Mouse (Mus musculus): ENCODE measurements around the gene Peli1.

Peli1 gene

GRCm38 (mm10) chr11:21092621-21093020 is 1.5 kb downstream of the Peli1 start:
- DNase-seq (ENCODE audit: low read depth, low spot score) = no peak

GRCm38 (mm10) chr11:21093081-21093815 is 2.2 kb downstream of the Peli1 start:
- DNase-seq (ENCODE audit: low read depth, low spot score) = no peak

GRCm38 (mm10) chr11:21096590-21096989 is 5.5 kb downstream of the Peli1 start:
- no peak for DNase-seq (ENCODE audit: low read depth, low spot score)

- DNase-seq (ENCODE audit: low read depth, low spot score) = no peak
These were observed 7.4 kb downstream of the Peli1 start for GRCm38 (mm10) chr11:21098457-21098856.

GRCm38 (mm10) chr11:21100704-21101103 is 9.6 kb downstream of the Peli1 start:
- no peak for DNase-seq (ENCODE audit: low read depth, low spot score)

- DNase-seq (ENCODE audit: low read depth, low spot score) = no peak
These were observed 10.2 kb downstream of the Peli1 start for GRCm38 (mm10) chr11:21101286-21101685.

GRCm38 (mm10) chr11:21102273-21103005 is 11.3 kb downstream of the Peli1 start:
- DNase-seq (ENCODE audit: low read depth, low spot score) = no peak

GRCm38 (mm10) chr11:21103186-21103585 is 12.1 kb downstream of the Peli1 start:
- DNase-seq (ENCODE audit: low read depth, low spot score) = no peak

- no peak for DNase-seq (ENCODE audit: low read depth, low spot score)
These were observed 14.3 kb downstream of the Peli1 start for GRCm38 (mm10) chr11:21105393-21105792.

GRCm38 (mm10) chr11:21107120-21107519 is 16.0 kb downstream of the Peli1 start:
- DNase-seq (ENCODE audit: low read depth, low spot score) = no peak

GRCm38 (mm10) chr11:21109279-21109678 is 18.2 kb downstream of the Peli1 start:
- DNase-seq (ENCODE audit: low read depth, low spot score) = no peak

- no peak for DNase-seq (ENCODE audit: low read depth, low spot score)
These were observed 23.4 kb downstream of the Peli1 start for GRCm38 (mm10) chr11:21114516-21114915.

GRCm38 (mm10) chr11:21115804-21116203 is 24.7 kb downstream of the Peli1 start:
- no peak for DNase-seq (ENCODE audit: low read depth, low spot score)

GRCm38 (mm10) chr11:21116623-21117295 is 25.7 kb downstream of the Peli1 start:
- no peak for DNase-seq (ENCODE audit: low read depth, low spot score)

GRCm38 (mm10) chr11:21121737-21122136 is 30.6 kb downstream of the Peli1 start:
- no peak for DNase-seq (ENCODE audit: low read depth, low spot score)

- DNase-seq (ENCODE audit: low read depth, low spot score) = no peak
These were observed 31.3 kb downstream of the Peli1 start for GRCm38 (mm10) chr11:21122399-21122798.

- DNase-seq (ENCODE audit: low read depth, low spot score) = no peak
These were observed 40.6 kb downstream of the Peli1 start for GRCm38 (mm10) chr11:21131692-21132091.

- DNase-seq (ENCODE audit: low read depth, low spot score) = no peak
These were observed 43.9 kb downstream of the Peli1 start for GRCm38 (mm10) chr11:21134875-21135451.

GRCm38 (mm10) chr11:21139453-21139852 is 48.4 kb downstream of the Peli1 start:
- DNase-seq (ENCODE audit: low read depth, low spot score) = no peak

GRCm38 (mm10) chr11:21141242-21141641 is 50.2 kb downstream of the Peli1 start:
- no peak for DNase-seq (ENCODE audit: low read depth, low spot score)

GRCm38 (mm10) chr11:21141755-21142154 is 50.7 kb downstream of the Peli1 start:
- DNase-seq (ENCODE audit: low read depth, low spot score) = no peak

GRCm38 (mm10) chr11:21149476-21149875 is 58.4 kb downstream of the Peli1 start:
- no peak for DNase-seq (ENCODE audit: low read depth, low spot score)

All from 3T3-L1 (cell line).